Mouse (Mus musculus) left cerebral cortex, postnatal 25 days (tissue): ENCODE measurements around the gene Shtn1. TPM values are rescaled to one million over a fixed set of nuclear protein-coding genes. Genes with fewer than 3 reads are reported as not detected.

Source experiments
- total RNA-seq, 2 experiments: library from RNA; stranded (reverse); gene quantifications; 2 replicates each; pipeline ENCODE4 v1.2.3; 2021

Gene Shtn1
- total RNA-seq, 2 experiments from 2014 or later: 18.7 to 19.3 TPM

Other genes with a start within 250 kb of the Shtn1 start
- gene Eno4, start 132.7 kb downstream of the Shtn1 start, total RNA-seq: 1 to 10 TPM; 2.2 to 2.3 TPM
- 100 to 1,000 TPM; 211 to 218 TPM for gene Hspa12a, start 132.4 kb downstream of the Shtn1 start, total RNA-seq
- gene Vax1, start 94.0 kb upstream of the Shtn1 start, total RNA-seq: 1 to 10 TPM; 1.4 to 1.7 TPM
- not detected for gene Kcnk18, start 143.1 kb upstream of the Shtn1 start, total RNA-seq
- gene Slc18a2, start 184.8 kb upstream of the Shtn1 start, total RNA-seq: under 1 TPM in 1 of 2 experiments, not detected in 1; 0.21 TPM
- gene Rps12-ps3, start 246.2 kb upstream of the Shtn1 start, total RNA-seq: 100 to 1,000 TPM; 186 to 191 TPM